Mouse (Mus musculus): ENCODE results near the gene Cd99l2. TPM values are rescaled to one million over a fixed set of nuclear protein-coding genes. Genes with fewer than 3 reads are reported as not detected.

The Cd99l2 gene
- polyA plus RNA-seq, 1 experiment from 2014 or later = 19.9 TPM

DNA sequence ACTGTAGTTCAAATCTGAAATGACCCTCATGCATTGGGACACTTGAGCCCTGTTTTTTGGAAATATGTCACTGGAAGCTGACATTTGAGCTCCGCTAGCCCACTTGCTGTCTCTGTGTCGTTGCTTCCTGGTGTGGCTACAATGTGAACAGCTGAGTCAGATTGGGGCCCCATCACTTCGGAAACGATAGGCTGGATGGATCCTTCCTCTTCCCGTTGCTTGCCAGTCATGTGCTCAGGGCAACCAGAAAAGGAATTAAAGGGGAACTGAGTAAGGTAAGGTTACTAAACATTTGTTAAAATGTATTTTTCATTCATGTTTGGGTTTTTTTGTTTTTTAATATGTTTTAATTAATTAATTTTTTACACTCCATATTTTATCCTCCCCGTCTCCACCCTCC is 53.2 kb downstream of the Cd99l2 start:
- no peak overlapping the region for H3K4me2 ChIP-seq (replicated peaks; ENCODE audit: low read depth, low read length)
- no peaks in the 10 kb centered on the region for H3K4me1 ChIP-seq (ENCODE audit: control insufficient read depth, insufficient read depth, low read length)
- WGBS = 92% methylated on average over 6 of the region's 6 CpGs

GRCm38 (mm10) chrX:71435542-71435941 is 57.1 kb downstream of the Cd99l2 start:
- Histone ChIP-seq H3K9ac (ENCODE audit: low read depth, low read length) (no peak overlapping the region), H3K27ac (ENCODE audit: low read depth, low read length) (no peak overlapping the region), H3K4me2 (replicated peaks; ENCODE audit: low read depth, low read length) (no peak overlapping the region), H3K36me3 (ENCODE audit: control insufficient read depth, insufficient read depth, low read length) (no peaks in the 10 kb centered on the region; the same call in 1 of the 2 replicates), H3K9me3 (ENCODE audit: control insufficient read depth, low read length) (no peaks in the 10 kb centered on the region), H3K4me3 (ENCODE audit: low read length) (no peak overlapping the region), H3K27me3 (ENCODE audit: control insufficient read depth, insufficient read depth, low read length) (no peaks in the 10 kb centered on the region), H3K4me1 (ENCODE audit: control insufficient read depth, insufficient read depth, low read length) (no peaks in the 10 kb centered on the region)
- WGBS = 95% methylated on average over 2 of the region's 2 CpGs
- ATAC-seq (ENCODE audit: low FRiP score, low TSS enrichment) = no peak

More for the DNA sequence above, 53.2 kb downstream of the Cd99l2 start:
- ATAC-seq (ENCODE audit: low FRiP score, low TSS enrichment) = no peak
- Histone ChIP-seq H3K9me3 (ENCODE audit: control insufficient read depth, low read length) (no peaks in the 10 kb centered on the region), H3K36me3 (ENCODE audit: control insufficient read depth, insufficient read depth, low read length) (no peaks in the 10 kb centered on the region; the same call in 1 of the 2 replicates), H3K27ac (ENCODE audit: low read depth, low read length) (no peak overlapping the region), H3K27me3 (ENCODE audit: control insufficient read depth, insufficient read depth, low read length) (no peaks in the 10 kb centered on the region), H3K4me3 (ENCODE audit: low read length) (no peak overlapping the region), H3K9ac (ENCODE audit: low read depth, low read length) (no peak overlapping the region)

DNA sequence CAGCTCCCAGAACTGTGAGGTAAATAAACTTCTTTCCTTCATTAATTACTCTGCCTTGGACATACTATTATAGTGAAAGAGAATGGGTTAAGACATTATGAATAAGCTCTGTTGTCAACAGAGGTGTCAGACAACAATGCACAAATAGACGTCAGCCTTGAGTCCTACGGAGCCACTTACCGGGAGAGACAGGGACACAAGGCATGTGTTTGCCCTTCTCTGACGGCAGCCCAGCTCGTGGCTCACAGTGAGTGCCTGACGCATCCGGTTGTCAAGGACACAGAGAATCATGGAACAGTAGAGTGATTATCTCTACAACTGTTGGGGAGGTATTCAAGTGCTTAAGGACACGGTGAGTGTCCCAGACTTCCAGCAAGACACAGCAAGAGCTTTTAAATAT is 57.8 kb downstream of the Cd99l2 start:
- Histone ChIP-seq H3K36me3 (ENCODE audit: control insufficient read depth, insufficient read depth, low read length) (no peaks in the 10 kb centered on the region; the same call in 1 of the 2 replicates), H3K4me3 (ENCODE audit: low read length) (no peak overlapping the region), H3K27me3 (ENCODE audit: control insufficient read depth, insufficient read depth, low read length) (no peaks in the 10 kb centered on the region), H3K9me3 (ENCODE audit: control insufficient read depth, low read length) (no peaks in the 10 kb centered on the region), H3K27ac (ENCODE audit: low read depth, low read length) (no peak overlapping the region), H3K4me1 (ENCODE audit: control insufficient read depth, insufficient read depth, low read length) (no peaks in the 10 kb centered on the region), H3K9ac (ENCODE audit: low read depth, low read length) (no peak overlapping the region), H3K4me2 (replicated peaks; ENCODE audit: low read depth, low read length) (no peak overlapping the region)
- no peak for ATAC-seq (ENCODE audit: low FRiP score, low TSS enrichment)
- WGBS = 83% methylated on average over 8 of the region's 8 CpGs

GRCm38 (mm10) chrX:71434448-71434847 is 58.2 kb downstream of the Cd99l2 start:
- H3K27me3 ChIP-seq (ENCODE audit: control insufficient read depth, insufficient read depth, low read length) = no peaks in the 10 kb centered on the region
- no peaks in the 10 kb centered on the region for H3K4me1 ChIP-seq (ENCODE audit: control insufficient read depth, insufficient read depth, low read length)
- ATAC-seq (ENCODE audit: low FRiP score, low TSS enrichment) = no peak
- no peak overlapping the region for H3K9ac ChIP-seq (ENCODE audit: low read depth, low read length)
- no peak overlapping the region for H3K4me2 ChIP-seq (replicated peaks; ENCODE audit: low read depth, low read length)
- 86% methylated on average over 1 of the region's 1 CpGs for WGBS
- H3K9me3 ChIP-seq (ENCODE audit: control insufficient read depth, low read length) = no peaks in the 10 kb centered on the region
- no peaks in the 10 kb centered on the region; the same call in 1 of the 2 replicates for H3K36me3 ChIP-seq (ENCODE audit: control insufficient read depth, insufficient read depth, low read length)
- no peak overlapping the region for H3K4me3 ChIP-seq (ENCODE audit: low read length)
- H3K27ac ChIP-seq (ENCODE audit: low read depth, low read length) = no peak overlapping the region

- no peak for ATAC-seq (ENCODE audit: low FRiP score, low TSS enrichment)
- no peaks in the 10 kb centered on the region for H3K9me3 ChIP-seq (ENCODE audit: control insufficient read depth, low read length)
- H3K4me3 ChIP-seq (ENCODE audit: low read length) = no peak overlapping the region
- H3K36me3 ChIP-seq (ENCODE audit: control insufficient read depth, insufficient read depth, low read length) = no peaks in the 10 kb centered on the region; the same call in 1 of the 2 replicates
- H3K27me3 ChIP-seq (ENCODE audit: control insufficient read depth, insufficient read depth, low read length) = no peaks in the 10 kb centered on the region
- H3K27ac ChIP-seq (ENCODE audit: low read depth, low read length) = no peak overlapping the region
- H3K9ac ChIP-seq (ENCODE audit: low read depth, low read length) = no peak overlapping the region
- WGBS = 87% methylated on average over 5 of the region's 5 CpGs
- H3K4me2 ChIP-seq (replicated peaks; ENCODE audit: low read depth, low read length) = no peak overlapping the region
- no peaks in the 10 kb centered on the region for H3K4me1 ChIP-seq (ENCODE audit: control insufficient read depth, insufficient read depth, low read length)
These were observed 61.7 kb downstream of the Cd99l2 start for GRCm38 (mm10) chrX:71430900-71431299.

DNA sequence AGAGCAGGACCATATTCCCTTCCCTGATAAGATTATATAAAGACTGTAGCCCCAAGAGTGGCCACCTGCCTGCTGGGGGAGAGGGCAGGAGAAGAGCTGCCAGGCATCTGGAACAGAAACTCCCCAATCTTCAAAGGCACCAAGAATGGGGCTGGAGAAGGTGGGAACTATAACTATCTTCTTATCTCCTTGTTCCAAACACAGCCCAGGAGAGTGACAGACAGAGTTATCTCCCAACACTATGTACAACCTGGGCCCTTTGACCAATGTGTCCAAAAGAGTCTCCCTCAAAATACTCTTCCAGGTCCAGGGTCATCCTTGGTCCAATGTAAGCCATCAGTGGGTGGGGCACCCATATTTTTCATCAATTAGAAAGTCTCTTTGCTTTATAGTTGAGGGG is 65.2 kb downstream of the Cd99l2 start:
- Histone ChIP-seq H3K36me3 (ENCODE audit: control insufficient read depth, insufficient read depth, low read length) (no peaks in the 10 kb centered on the region), H3K4me2 (replicated peaks; ENCODE audit: low read depth, low read length) (no peak overlapping the region), H3K4me1 (ENCODE audit: control insufficient read depth, insufficient read depth, low read length) (no peaks in the 10 kb centered on the region), H3K27ac (ENCODE audit: low read depth, low read length) (no peak overlapping the region), H3K27me3 (ENCODE audit: control insufficient read depth, insufficient read depth, low read length) (no peaks in the 10 kb centered on the region), H3K9ac (ENCODE audit: low read depth, low read length) (no peak overlapping the region), H3K9me3 (ENCODE audit: control insufficient read depth, low read length) (no peaks in the 10 kb centered on the region), H3K4me3 (ENCODE audit: low read length) (no peak overlapping the region)
- ATAC-seq (ENCODE audit: low FRiP score, low TSS enrichment) = no peak

GRCm38 (mm10) chrX:71425746-71426519 is 66.7 kb downstream of the Cd99l2 start:
- Histone ChIP-seq H3K9me3 (ENCODE audit: control insufficient read depth, low read length) (no peaks in the 10 kb centered on the region), H3K4me2 (replicated peaks; ENCODE audit: low read depth, low read length) (no peak overlapping the region), H3K4me1 (ENCODE audit: control insufficient read depth, insufficient read depth, low read length) (no peaks in the 10 kb centered on the region), H3K27me3 (ENCODE audit: control insufficient read depth, insufficient read depth, low read length) (no peaks in the 10 kb centered on the region), H3K4me3 (ENCODE audit: low read length) (no peak overlapping the region), H3K9ac (ENCODE audit: low read depth, low read length) (no peak overlapping the region), H3K36me3 (ENCODE audit: control insufficient read depth, insufficient read depth, low read length) (no peaks in the 10 kb centered on the region), H3K27ac (ENCODE audit: low read depth, low read length) (no peak overlapping the region)
- WGBS = 50% methylated on average over 9 of the region's 9 CpGs
- ATAC-seq (ENCODE audit: low FRiP score, low TSS enrichment) = peak; percentile 75

DNA sequence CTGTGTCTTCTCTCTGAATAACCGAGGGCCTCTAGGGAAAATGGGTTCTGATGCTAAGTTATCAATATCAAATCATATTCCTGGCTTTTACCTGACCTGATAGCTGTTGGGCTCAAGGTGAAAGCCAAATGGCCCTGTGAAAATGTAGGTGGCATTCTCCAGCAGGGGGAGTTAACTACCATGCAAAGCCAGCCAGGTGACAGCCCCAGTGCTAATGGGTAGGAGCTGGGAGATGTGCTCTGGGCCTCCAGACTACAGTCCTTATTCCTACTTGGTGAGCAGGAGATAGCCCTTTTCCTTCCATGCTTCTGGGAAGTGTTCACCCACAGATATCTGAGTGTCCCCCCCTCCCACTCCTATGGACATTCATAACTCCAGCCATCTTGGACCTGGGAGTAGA is 67.8 kb downstream of the Cd99l2 start:
- Histone ChIP-seq H3K4me1 (ENCODE audit: control insufficient read depth, insufficient read depth, low read length) (no peaks in the 10 kb centered on the region), H3K9ac (ENCODE audit: low read depth, low read length) (no peak overlapping the region), H3K4me3 (ENCODE audit: low read length) (no peak overlapping the region), H3K27ac (ENCODE audit: low read depth, low read length) (no peak overlapping the region), H3K9me3 (ENCODE audit: control insufficient read depth, low read length) (no peaks in the 10 kb centered on the region), H3K4me2 (replicated peaks; ENCODE audit: low read depth, low read length) (no peak overlapping the region), H3K27me3 (ENCODE audit: control insufficient read depth, insufficient read depth, low read length) (no peaks in the 10 kb centered on the region), H3K36me3 (ENCODE audit: control insufficient read depth, insufficient read depth, low read length) (no peaks in the 10 kb centered on the region)
- 69% methylated on average over 1 of the region's 1 CpGs for WGBS
- ATAC-seq (ENCODE audit: low FRiP score, low TSS enrichment) = no peak

DNA sequence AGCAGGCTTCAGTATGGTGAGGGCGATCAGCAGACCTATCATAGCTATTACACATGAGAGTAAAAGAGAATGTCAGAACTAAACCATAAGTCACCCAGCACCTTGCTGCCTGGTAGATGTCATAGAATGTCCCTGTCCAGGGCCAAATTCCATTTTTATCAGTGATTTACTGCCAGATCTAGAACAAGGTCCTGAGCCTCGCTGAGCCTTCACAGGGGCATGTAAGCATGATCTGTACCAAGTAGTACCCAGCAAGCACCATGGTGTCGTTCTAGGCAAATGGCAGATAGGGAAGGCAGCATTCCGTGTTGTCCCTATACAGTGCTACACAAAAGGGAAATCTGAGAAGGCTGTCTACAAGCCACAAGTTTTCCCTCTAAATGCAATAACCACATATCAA is 79.0 kb downstream of the Cd99l2 start:
- H3K9me3 ChIP-seq (ENCODE audit: control insufficient read depth, low read length) = no peaks in the 10 kb centered on the region
- no peak overlapping the region for H3K9ac ChIP-seq (ENCODE audit: low read depth, low read length)
- no peaks in the 10 kb centered on the region for H3K4me1 ChIP-seq (ENCODE audit: control insufficient read depth, insufficient read depth, low read length)
- H3K27me3 ChIP-seq (ENCODE audit: control insufficient read depth, insufficient read depth, low read length) = no peaks in the 10 kb centered on the region
- H3K27ac ChIP-seq (ENCODE audit: low read depth, low read length) = no peak overlapping the region
- no peak overlapping the region for H3K4me2 ChIP-seq (replicated peaks; ENCODE audit: low read depth, low read length)
- H3K4me3 ChIP-seq (ENCODE audit: low read length) = no peak overlapping the region
- no peak for ATAC-seq (ENCODE audit: low FRiP score, low TSS enrichment)
- H3K36me3 ChIP-seq (ENCODE audit: control insufficient read depth, insufficient read depth, low read length) = no peaks in the 10 kb centered on the region
- 87% methylated on average over 4 of the region's 4 CpGs for WGBS
